Mouse (Mus musculus): ENCODE measurements around the gene Igfn1.

Gene Igfn1

DNA sequence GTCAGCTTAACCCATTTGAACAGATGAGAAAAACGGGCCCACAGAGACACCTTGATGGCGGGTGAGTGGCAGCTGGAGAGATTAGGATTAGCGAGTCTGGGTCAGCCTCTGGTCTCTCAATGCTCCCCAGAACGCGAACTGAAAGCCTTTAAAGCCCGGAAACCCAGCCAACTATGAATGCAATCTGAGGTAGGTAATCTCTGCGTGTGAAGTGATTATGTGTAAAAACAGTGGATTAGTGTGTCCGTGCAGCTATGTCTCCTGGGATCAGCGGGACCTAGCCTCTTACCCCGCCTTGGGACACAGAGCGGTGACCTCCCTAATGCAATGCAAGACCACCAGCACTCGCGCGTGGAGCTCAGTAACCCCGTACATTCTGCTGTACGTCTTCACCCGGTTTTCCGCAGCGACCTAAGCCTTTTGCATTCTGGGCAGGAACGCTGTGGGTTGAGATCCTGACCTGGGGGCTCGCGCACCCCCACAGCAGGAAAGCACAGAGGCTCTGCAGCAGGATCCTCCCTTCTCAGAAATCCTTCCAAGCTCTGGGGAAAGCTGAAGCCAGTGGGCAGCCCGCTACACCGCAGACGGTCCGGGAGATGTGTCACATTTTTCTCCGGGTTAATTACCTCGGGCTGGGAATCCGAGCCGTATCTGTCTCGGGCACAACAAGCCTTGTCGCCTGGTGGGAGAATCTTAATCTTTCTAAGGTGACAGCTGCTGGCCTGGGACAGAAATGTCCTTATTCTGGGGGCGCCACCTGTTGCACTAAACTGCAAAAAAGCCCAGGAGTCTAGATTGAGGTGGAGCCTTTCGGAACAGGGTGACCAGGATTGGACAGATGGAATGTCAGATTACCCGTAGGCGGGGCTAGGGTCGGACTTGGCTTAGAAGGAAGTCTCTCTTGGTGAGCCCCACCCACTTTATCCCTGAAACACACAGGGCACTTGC, 1.3 kb upstream of the Igfn1 start, which contains the start of gene Tmem9:
Gene Tmem9 (plus strand): TSS at position 940 of the 948 bp plus-strand sequence.
- DNase-seq (ENCODE audit: low read depth, low spot score): peak; percentile 94

DNA sequence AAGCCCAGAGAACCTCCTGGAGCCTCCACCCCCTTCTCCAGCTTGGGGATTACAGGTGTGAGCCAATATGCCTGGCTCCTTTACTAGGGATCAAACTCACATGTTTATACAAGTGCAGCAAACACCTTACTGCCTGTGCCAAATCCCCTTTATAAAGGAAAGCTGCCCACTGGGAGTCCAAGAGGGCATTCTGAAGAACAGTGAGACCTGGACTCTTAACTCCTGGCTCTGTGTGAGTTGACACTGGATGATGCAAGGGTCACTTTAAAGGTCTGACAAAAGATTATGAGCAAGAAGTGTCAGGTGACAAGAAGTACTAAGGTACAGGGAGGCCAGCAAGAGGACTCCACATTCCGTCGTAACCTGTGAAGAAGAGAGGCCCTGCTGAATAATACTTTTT, 4.7 kb downstream of the Igfn1 start:
- DNase-seq (ENCODE audit: low read depth, low spot score): no peak

- no peak for DNase-seq (ENCODE audit: low read depth, low spot score)
Observed at GRCm38 (mm10) chr1:135999720-136000287, 6.3 kb downstream of the Igfn1 start.

GRCm38 (mm10) chr1:135997537-135997936, 8.6 kb downstream of the Igfn1 start:
- no peak for DNase-seq (ENCODE audit: low read depth, low spot score)

- DNase-seq (ENCODE audit: low read depth, low spot score): no peak
Observed at GRCm38 (mm10) chr1:135993470-135993869, 12.7 kb downstream of the Igfn1 start.

DNA sequence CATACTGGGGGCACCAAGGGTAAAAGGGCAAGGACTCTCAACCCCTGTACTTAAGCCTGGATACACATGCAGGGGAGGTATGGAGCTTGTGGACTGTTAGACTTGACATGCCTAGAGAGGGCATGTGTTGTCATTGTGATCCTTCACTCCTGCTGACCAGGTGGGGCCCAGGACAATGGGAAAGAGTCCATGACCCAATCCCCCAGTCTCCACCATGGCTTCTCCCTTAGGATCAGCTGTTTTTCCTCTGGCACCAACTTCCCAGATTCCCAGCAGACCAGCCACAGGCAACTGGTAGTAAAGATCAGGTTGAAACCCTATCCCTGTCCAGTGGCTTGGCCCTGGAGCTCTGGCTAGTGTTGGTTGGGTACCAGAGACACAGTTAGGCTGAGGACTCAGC, 16.3 kb downstream of the Igfn1 start:
- no peak for DNase-seq (ENCODE audit: low read depth, low spot score)

DNA sequence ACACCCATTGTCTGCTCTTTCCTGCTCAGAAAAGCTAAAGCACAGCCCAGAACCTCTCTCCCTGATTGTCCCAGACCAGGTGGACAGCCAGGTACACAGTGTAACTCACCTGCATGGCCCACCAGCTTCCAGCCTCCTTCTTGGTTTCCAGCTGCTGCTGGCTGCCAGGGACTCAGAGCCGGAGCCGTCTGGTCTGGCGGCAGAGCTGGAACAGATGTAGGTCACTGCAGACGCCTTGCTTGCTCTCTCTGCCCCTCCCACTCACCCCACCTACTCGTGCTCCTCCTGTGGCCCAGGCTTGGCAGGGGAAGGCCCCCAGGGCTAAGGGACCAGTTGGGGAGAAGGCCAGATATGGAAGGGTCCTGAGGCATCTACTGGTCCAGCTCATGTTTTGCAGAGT, 22.0 kb downstream of the Igfn1 start:
- no peak for DNase-seq (ENCODE audit: low read depth, low spot score)

DNA sequence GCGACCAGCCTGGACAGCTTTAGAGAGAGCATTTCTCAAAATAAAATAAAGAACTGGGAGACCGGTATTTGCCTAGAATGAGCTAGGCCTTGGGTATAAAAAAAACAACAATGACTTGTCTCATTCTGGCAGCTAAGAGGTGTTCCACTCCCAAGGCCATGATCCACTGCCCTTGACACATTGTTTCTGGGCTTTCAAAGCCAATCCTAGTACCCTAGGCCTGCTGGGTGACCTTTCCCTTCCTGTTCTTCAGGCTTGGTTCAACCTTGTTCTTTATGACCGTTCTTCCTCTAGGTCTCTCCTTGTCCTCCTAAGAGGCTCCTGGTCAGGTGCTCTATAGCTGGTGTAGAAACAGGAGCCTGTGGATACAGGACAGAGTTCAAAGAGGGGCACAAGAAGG, 33.6 kb downstream of the Igfn1 start:
- no peak for DNase-seq (ENCODE audit: low read depth, low spot score)

- no peak for DNase-seq (ENCODE audit: low read depth, low spot score)
Observed at GRCm38 (mm10) chr1:135970486-135970885, 35.7 kb downstream of the Igfn1 start.

- no peak for DNase-seq (ENCODE audit: low read depth, low spot score)
Observed at GRCm38 (mm10) chr1:135967739-135968138, 38.4 kb downstream of the Igfn1 start.

DNA sequence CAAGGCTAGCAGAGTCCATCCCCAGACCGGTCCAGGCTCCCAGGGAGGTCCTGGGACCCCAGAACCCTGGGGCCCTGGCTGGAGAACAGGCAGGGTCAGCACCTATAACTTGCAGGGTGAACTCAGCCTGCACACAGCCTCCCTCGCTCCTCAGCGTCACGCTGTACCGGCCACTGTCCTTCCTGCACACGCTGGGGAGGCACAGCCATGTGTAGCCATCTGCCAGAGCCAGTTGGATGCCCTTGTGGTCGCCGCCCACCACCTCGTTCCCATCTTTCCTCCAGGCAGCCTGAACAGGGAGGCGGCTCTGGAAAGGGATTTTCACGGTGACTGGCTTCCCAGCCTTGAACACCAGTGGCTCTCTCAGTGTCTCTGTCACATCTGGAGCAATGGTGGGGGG, 41.6 kb downstream of the Igfn1 start:
- no peak for DNase-seq (ENCODE audit: low read depth, low spot score)

- DNase-seq (ENCODE audit: low read depth, low spot score): no peak
Observed at GRCm38 (mm10) chr1:135963177-135963576, 43.0 kb downstream of the Igfn1 start.

- peak; percentile 51 for DNase-seq (ENCODE audit: low read depth, low spot score)
Observed at GRCm38 (mm10) chr1:135958483-135958882, 47.7 kb downstream of the Igfn1 start.

GRCm38 (mm10) chr1:135948871-135949270, 57.3 kb downstream of the Igfn1 start:
- DNase-seq (ENCODE audit: low read depth, low spot score): no peak

DNA sequence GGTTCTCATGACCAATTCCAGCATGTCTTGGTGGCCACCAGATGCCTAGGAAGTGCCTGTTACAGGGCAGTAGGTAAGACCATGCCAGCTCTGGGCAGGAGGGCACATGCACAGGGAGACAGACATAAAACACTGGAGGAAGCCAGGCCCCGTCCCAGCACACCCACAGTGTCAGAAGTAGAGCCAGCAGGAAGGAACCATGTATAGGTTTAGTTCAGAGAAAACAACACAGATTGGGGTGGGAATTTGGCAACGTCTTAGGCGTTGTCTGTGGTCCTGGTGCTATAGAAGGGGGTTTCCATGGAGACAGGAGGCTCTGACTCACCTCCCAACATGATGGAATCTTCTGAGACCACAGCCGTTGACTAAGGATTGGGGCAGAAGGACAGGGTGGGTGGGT, 59.9 kb downstream of the Igfn1 start:
- no peak for DNase-seq (ENCODE audit: low read depth, low spot score)

DNA sequence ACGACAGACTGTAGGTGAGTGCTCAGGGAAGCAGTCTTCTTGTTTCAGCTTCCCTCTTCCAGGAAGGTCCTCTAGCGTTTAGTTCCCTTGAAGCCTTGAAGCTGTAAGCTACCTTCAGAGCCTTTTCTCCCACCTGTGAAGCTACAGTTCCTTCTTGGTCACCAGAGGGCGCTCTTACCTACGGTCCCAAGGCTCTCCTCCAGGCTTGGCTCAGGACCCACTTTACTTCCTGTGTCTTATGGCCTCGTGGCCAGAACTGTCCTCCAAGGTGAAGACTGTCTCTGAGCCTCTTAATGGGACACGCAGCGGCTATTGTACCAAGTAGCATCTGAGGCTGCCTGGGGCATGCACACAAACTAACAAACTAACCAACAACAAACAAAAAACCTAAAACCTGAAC, 60.4 kb downstream of the Igfn1 start:
- DNase-seq (ENCODE audit: low read depth, low spot score): peak; percentile 69

DNA sequence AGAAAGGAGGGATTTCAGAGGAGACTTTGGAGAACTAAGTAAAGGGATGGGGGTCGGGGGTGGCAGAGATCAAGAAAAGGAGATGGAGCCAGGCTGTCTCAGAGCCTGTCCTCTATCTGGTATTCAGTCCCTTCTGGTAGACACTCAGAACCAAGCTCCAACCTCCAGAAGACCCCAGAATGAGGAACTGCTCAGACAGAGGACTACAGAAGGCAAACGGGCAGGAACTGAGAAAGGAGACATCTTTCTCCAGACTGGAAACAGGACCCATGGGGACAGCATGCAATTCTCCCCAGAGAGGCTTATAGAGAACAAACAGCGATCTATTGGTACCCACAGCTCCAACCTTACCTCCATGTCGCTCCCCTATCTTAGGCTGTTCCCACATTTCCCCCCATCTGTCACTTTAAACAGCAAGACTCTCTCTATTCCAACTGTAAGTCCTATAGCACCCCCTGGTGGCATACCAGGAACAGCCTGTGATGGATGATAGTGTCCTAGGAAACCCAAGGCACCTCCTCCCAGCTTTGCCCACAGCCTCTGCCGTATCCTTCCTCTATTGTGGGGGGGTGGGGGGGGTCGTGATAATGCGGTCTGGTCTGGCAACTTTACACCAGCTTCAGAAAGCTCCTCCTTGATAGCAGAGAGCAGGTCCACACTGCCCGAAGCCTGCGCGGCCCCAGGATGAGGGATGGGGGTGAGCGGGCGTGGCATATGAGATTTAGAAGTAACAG, 61.4 kb downstream of the Igfn1 start:
- DNase-seq (ENCODE audit: low read depth, low spot score): peak; percentile 89

GRCm38 (mm10) chr1:135943713-135944112, 62.4 kb downstream of the Igfn1 start:
- DNase-seq (ENCODE audit: low read depth, low spot score): peak; percentile 44

DNA sequence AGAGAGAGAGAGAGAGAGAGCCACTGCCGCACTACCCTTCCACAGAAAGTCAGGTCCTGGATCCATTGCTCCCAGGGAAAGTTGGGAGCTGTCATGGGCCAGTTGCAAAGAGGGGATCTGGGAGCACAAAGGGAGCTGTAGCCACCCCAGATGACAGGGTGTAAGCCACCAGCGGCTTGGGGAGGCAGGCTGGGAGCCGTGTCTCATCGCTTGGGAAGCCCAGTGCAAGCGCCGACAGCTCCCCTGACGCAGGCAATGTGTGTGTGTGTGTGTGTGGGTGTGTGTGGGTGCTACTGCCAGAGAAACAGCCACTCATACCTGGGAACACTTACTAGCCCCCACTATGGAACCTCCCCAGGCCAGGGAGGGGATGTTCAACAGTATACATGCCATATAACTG, 64.0 kb downstream of the Igfn1 start:
- DNase-seq (ENCODE audit: low read depth, low spot score): peak; percentile 53

GRCm38 (mm10) chr1:135941259-135942006, 64.7 kb downstream of the Igfn1 start:
- peak; percentile 85 for DNase-seq (ENCODE audit: low read depth, low spot score)

DNA sequence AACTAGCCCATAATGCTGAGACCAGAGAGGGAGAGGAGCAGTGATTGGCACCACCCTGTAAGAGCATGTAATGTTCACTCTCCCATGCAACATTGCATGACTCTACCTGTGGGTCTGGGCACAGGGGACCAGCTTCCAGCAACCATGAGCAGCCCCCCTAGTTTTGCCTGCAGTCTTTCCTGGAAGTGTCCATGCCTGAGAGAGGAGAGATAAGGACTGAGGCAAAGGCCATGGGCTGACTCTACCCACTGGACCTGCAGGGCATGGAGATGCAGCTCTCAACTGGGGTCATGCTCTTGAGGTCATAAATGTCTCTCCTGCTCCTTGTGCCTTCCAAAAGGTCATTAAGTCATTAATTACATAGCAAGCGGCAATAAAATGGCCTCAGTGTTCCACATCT, 70.1 kb downstream of the Igfn1 start:
- no peak for DNase-seq (ENCODE audit: low read depth, low spot score)

All from c-Kit-negative CD71-positive TER-119-positive erythroid progenitor cells, embryonic 14.5 days (primary cell).